Mouse (Mus musculus) liver, postnatal 0 days (tissue): ENCODE data around the gene Wwox. TPM values are rescaled to one million over a fixed set of nuclear protein-coding genes. Genes with fewer than 3 reads are reported as not detected.

ENCODE experiments used
- ATAC-seq: fragments of 200-750 bp; cut with Nextera tagmentation; 2 replicates; pipeline ENCODE4 v1.8.0; 2017; ENCODE audit warnings: mild to moderate bottlenecking, moderate library complexity
- DNase-seq: peaks from one replicate; pipeline ENCODE4 v3.0.0-alpha.2; 2016
- H3K27ac ChIP-seq: fragments of 300-500 bp; sonication (generic); 2 replicates; pipeline ENCODE4 v1.5.1; 2014; ENCODE audit warnings: antibody characterized with exemption, moderate library complexity, mild to moderate bottlenecking, low read depth
- H3K27me3 ChIP-seq: fragments of 300-500 bp; sonication (generic); 2 replicates; pipeline ENCODE4 v1.6.1; 2014; ENCODE audit warnings: low read length, control low read depth, mixed read lengths; ENCODE audit not compliant: insufficient read depth
- H3K36me3 ChIP-seq: fragments of 300-500 bp; sonication (generic); replicated peaks from 2 replicates; pipeline ENCODE4 v1.6.1; 2014; ENCODE audit warnings: mild to moderate bottlenecking, control low read depth, low read length, moderate library complexity, mixed read lengths; ENCODE audit not compliant: insufficient read depth
- H3K4me1 ChIP-seq: fragments of 300-500 bp; sonication (generic); 2 replicates; pipeline ENCODE4 v1.6.1; 2014; ENCODE audit warnings: antibody characterized with exemption, mild to moderate bottlenecking, control low read depth; ENCODE audit not compliant: insufficient read depth
- H3K4me2 ChIP-seq: fragments of 300-500 bp; sonication (generic); 2 replicates; pipeline ENCODE4 v1.6.1; 2014; ENCODE audit warnings: low read depth, mild to moderate bottlenecking, low read length, moderate library complexity, mixed read lengths
- H3K4me3 ChIP-seq: fragments of 300-500 bp; sonication (generic); 2 replicates; pipeline ENCODE4 v1.5.1; 2014; ENCODE audit warnings: low read depth, low read length
- H3K9ac ChIP-seq: fragments of 300-500 bp; sonication (generic); replicated peaks from 2 replicates; pipeline ENCODE4 v1.6.1; 2014; ENCODE audit warnings: mild to moderate bottlenecking, moderate library complexity
- H3K9me3 ChIP-seq: fragments of 300-500 bp; sonication (generic); 2 replicates; pipeline ENCODE4 v1.6.1; 2016; ENCODE audit warnings: mild to moderate bottlenecking, control low read depth, low read length, mixed read lengths
- CTCF ChIP-seq: sonication (generic); IDR thresholded peaks from 2 replicates; pipeline ENCODE4 v1.5.1; 2016; ENCODE audit warnings: antibody characterized with exemption, low read depth
- EP300 ChIP-seq: IDR thresholded peaks from 2 replicates; pipeline ENCODE4 v1.6.1; 2016; ENCODE audit warnings: antibody characterized with exemption, low read depth, mild to moderate bottlenecking
- WGBS: fragments of 180-500 bp; shearing (Covaris S2); extraction: QIAGEN DNeasy Blood & Tissue Kit; methylation state at CpG from one replicate; pipeline ENCODE4 v1.1.7; 2014; ENCODE audit not compliant: insufficient replicate concordance; 5-methylcytosine and 5-hydroxymethylcytosine counted together
- polyA plus RNA-seq: library from polyadenylated mRNA; unstranded; fragments of >200 nt; fragmentation: Nextera tagmentation; extraction: Ambion mirVana; gene quantifications from 2 replicates; pipeline ENCODE4 v1.2.1, GENCODE M21; 2015

Gene Wwox
- polyA plus RNA-seq, 1 experiment from 2014 or later, result 3.9 TPM

- no peak for ATAC-seq
- TF ChIP-seq EP300 (no peak), CTCF (no peak)
- DNase-seq, result no peak
- Histone ChIP-seq H3K27me3 (no peaks in the 10 kb centered on the region), H3K4me3 (no peak overlapping the region), H3K4me2 (no peak overlapping the region), H3K36me3 (no peaks in the 10 kb centered on the region), H3K4me1 (no peaks in the 10 kb centered on the region), H3K9me3 (no peaks in the 10 kb centered on the region), H3K9ac (no peak overlapping the region), H3K27ac (no peak overlapping the region)
- WGBS, result 84% methylated on average over 8 of the region's 8 CpGs
These were observed 458.0 kb downstream of the Wwox start for GRCm38 (mm10) chr8:114897432-114897831.

GRCm38 (mm10) chr8:114899157-114899556, 459.7 kb downstream of the Wwox start:
- Histone ChIP-seq H3K36me3 (no peaks in the 10 kb centered on the region), H3K4me1 (peaks cover 3% of the 10 kb centered on the region; the same call in 1 of the 2 replicates), H3K9me3 (no peaks in the 10 kb centered on the region), H3K27ac (no peak overlapping the region), H3K4me3 (no peak overlapping the region), H3K9ac (no peak overlapping the region), H3K4me2 (no peak overlapping the region), H3K27me3 (no peaks in the 10 kb centered on the region)
- TF ChIP-seq EP300 (no peak), CTCF (no peak)
- DNase-seq, result no peak
- 76% methylated on average over 12 of the region's 12 CpGs for WGBS
- no peak for ATAC-seq

DNA sequence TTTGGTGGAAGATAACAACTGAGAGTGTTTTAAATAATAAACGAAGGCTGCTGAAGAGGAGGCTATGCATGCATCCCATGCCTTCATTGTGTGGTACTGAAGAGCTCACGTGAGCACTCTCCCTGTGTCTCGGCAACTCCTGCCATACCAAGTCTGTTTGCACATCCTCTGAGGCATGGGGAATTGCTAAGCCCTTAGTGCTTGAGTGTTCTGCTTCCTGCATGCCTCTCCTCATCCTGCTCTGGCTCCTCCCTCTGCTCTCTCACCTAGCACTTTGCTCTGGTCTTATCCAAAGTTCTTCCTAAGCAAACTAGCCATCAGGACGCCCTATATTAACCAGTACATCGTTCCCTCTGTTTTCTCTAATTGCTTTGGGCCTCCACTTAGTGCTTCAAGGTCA, 463.1 kb downstream of the Wwox start:
- H3K9me3 ChIP-seq, result no peaks in the 10 kb centered on the region
- no peak overlapping the region for H3K4me3 ChIP-seq
- H3K4me2 ChIP-seq, result no peak overlapping the region
- WGBS, result 63% methylated on average over 5 of the region's 5 CpGs
- H3K4me1 ChIP-seq, result peaks cover 3% of the 10 kb centered on the region; the same call in 1 of the 2 replicates
- ATAC-seq, result no peak
- H3K9ac ChIP-seq, result no peak overlapping the region
- H3K36me3 ChIP-seq, result no peaks in the 10 kb centered on the region
- DNase-seq, result no peak
- H3K27ac ChIP-seq, result no peak overlapping the region
- H3K27me3 ChIP-seq, result no peaks in the 10 kb centered on the region
- TF ChIP-seq CTCF (no peak), EP300 (no peak)

- ATAC-seq (no peak), DNase-seq (no peak)
- Histone ChIP-seq H3K27ac (no peak overlapping the region), H3K36me3 (no peaks in the 10 kb centered on the region), H3K4me3 (no peak overlapping the region), H3K9ac (no peak overlapping the region), H3K4me2 (no peak overlapping the region), H3K9me3 (no peaks in the 10 kb centered on the region), H3K27me3 (no peaks in the 10 kb centered on the region), H3K4me1 (no peaks in the 10 kb centered on the region)
- 82% methylated on average over 8 of the region's 8 CpGs for WGBS
- no peak for TF ChIP-seq EP300
- TF ChIP-seq CTCF, result no peak
These were observed 468.6 kb downstream of the Wwox start for GRCm38 (mm10) chr8:114908086-114908485.

DNA sequence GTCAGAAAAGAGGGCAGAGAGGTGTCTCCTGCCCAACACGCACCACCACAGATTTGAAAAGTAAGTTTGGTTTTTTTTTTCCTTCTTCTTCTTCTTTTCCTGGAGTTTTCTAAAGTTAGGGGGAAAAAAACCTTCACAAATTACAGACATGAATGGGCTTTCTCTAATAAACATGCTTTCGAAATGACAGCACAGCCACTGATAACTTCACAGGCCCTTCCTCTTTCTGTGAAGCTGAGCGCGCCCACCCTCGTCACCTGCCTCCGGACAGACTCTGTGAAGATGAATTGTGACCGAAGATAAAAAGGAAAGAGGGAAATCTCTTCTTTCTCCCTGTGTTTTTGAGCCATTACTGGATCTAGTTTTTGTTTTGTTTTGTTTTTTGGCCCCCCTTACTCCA, 469.1 kb downstream of the Wwox start:
- no peak for DNase-seq
- 47% methylated on average over 7 of the region's 7 CpGs for WGBS
- Histone ChIP-seq H3K4me1 (no peaks in the 10 kb centered on the region), H3K27ac (no peak overlapping the region), H3K27me3 (no peaks in the 10 kb centered on the region), H3K4me2 (no peak overlapping the region), H3K4me3 (no peak overlapping the region), H3K9ac (no peak overlapping the region), H3K36me3 (no peaks in the 10 kb centered on the region), H3K9me3 (no peaks in the 10 kb centered on the region)
- TF ChIP-seq EP300 (no peak), CTCF (no peak)
- ATAC-seq, result no peak

DNA sequence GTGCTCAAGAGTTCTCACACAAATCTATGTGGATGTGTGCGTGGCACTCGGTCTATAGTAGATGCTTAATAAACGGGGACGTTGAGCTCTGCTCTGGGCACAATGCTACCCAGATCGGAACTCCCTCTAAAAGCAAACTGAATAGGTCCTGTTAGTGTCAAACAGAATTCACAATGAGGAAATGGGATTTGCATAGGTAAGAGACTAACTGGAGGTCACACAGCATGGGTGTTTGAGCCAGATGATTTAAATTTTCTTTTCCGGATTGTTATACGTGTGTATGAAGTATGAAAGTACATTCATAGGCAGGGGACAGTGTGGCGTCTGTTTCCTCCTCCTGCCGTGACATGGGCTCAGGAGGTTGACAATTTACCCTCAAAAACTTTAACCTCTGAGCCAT, 469.7 kb downstream of the Wwox start:
- Histone ChIP-seq H3K9me3 (no peaks in the 10 kb centered on the region), H3K9ac (no peak overlapping the region), H3K27ac (no peak overlapping the region), H3K4me2 (no peak overlapping the region), H3K4me1 (no peaks in the 10 kb centered on the region), H3K4me3 (no peak overlapping the region), H3K27me3 (no peaks in the 10 kb centered on the region), H3K36me3 (no peaks in the 10 kb centered on the region)
- WGBS, result 80% methylated on average over 9 of the region's 9 CpGs
- no peak for DNase-seq
- ATAC-seq, result no peak
- TF ChIP-seq EP300 (no peak), CTCF (no peak)

DNA sequence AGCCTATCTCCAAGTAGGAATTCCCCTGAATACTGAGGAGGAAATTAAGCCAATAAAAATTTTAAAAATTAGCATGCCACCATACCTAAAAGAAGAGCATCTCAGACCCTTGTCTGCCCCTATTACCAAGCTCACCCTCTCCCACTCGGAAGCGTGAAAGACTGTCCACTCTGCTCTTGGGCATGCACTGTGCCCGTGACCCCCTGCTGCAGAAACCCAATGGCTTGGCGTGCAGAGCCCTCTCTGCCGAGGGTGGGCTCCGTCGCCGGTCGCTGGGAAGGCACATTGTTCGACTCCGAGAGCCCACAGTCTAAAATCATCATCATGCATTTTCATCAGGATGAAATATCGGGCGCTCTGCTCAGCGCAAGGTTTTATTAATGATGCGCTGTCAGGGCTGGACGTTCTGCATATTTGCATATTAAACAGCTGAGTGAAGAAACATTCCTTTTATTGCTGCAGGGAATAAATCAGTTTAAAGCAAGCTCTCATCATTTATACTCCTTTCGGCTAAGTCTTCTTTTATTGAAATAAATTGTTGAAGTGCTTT, 471.7 kb downstream of the Wwox start:
- H3K4me3 ChIP-seq, result no peak overlapping the region
- H3K9me3 ChIP-seq, result no peaks in the 10 kb centered on the region
- no peak for TF ChIP-seq CTCF
- no peak for TF ChIP-seq EP300
- ATAC-seq (no peak), DNase-seq (no peak)
- no peaks in the 10 kb centered on the region for H3K4me1 ChIP-seq
- no peaks in the 10 kb centered on the region for H3K27me3 ChIP-seq
- no peak overlapping the region for H3K4me2 ChIP-seq
- WGBS, result 85% methylated on average over 17 of the region's 17 CpGs
- H3K27ac ChIP-seq, result no peak overlapping the region
- H3K9ac ChIP-seq, result no peak overlapping the region
- H3K36me3 ChIP-seq, result no peaks in the 10 kb centered on the region
